Mouse (Mus musculus) heart, embryonic 12.5 days (tissue): ENCODE results near the gene Rrp12. TPM values are rescaled to one million over a fixed set of nuclear protein-coding genes. Genes with fewer than 3 reads are reported as not detected.

ENCODE experiments used
- ATAC-seq: fragments of 200-750 bp; cut with Nextera tagmentation; 2 replicates; pipeline ENCODE4 v1.8.0; 2017; ENCODE audit warnings: moderate TSS enrichment, moderate library complexity; ENCODE audit not compliant: insufficient number of reproducible peaks, low FRiP score
- H3K27ac ChIP-seq: fragments of 300-500 bp; sonication (generic); 2 replicates; pipeline ENCODE4 v1.5.1; 2016; ENCODE audit warnings: mild to moderate bottlenecking, moderate library complexity; ENCODE audit not compliant: poor library complexity, severe bottlenecking
- H3K27me3 ChIP-seq: fragments of 300-500 bp; sonication (generic); replicated peaks from 2 replicates; pipeline ENCODE4 v1.6.1; 2016; ENCODE audit warnings: mild to moderate bottlenecking, moderate library complexity
- H3K36me3 ChIP-seq: fragments of 300-500 bp; sonication (generic); 2 replicates; pipeline ENCODE4 v1.6.1; 2016; ENCODE audit warnings: mild to moderate bottlenecking, moderate library complexity
- H3K4me1 ChIP-seq: fragments of 300-500 bp; sonication (generic); replicated peaks from 2 replicates; pipeline ENCODE4 v1.6.1; 2016; ENCODE audit warnings: mild to moderate bottlenecking
- H3K4me2 ChIP-seq: fragments of 300-500 bp; sonication (generic); 2 replicates; pipeline ENCODE4 v1.6.1; 2016; ENCODE audit warnings: mild to moderate bottlenecking, moderate library complexity
- H3K4me3 ChIP-seq: fragments of 300-500 bp; sonication (generic); 2 replicates; pipeline ENCODE4 v1.5.1; 2016; ENCODE audit warnings: mild to moderate bottlenecking
- H3K9ac ChIP-seq: fragments of 300-500 bp; sonication (generic); 2 replicates; pipeline ENCODE4 v1.6.1; 2016; ENCODE audit warnings: mild to moderate bottlenecking, moderate library complexity
- H3K9me3 ChIP-seq: fragments of 300-500 bp; sonication (generic); replicated peaks from 2 replicates; pipeline ENCODE4 v1.6.1; 2016; ENCODE audit warnings: mild to moderate bottlenecking, moderate library complexity
- WGBS: fragments of 180-500 bp; shearing (Covaris S2); methylation state at CpG from one replicate; pipeline ENCODE4 v1.1.7; 2016; 5-methylcytosine and 5-hydroxymethylcytosine counted together
- polyA plus RNA-seq: library from polyadenylated mRNA; unstranded; fragments of >200 nt; fragmentation: Nextera tagmentation; extraction: Ambion mirVana; gene quantifications from 2 replicates; pipeline ENCODE4 v1.2.1, GENCODE M21; 2016

Gene Rrp12
- polyA plus RNA-seq, 1 experiment from 2014 or later: 16.9 TPM

GRCm38 (mm10) chr19:41905246-41905645, 9.3 kb upstream of the Rrp12 start:
- WGBS: 90% methylated on average over 2 of the region's 2 CpGs
- ATAC-seq: no peak

DNA sequence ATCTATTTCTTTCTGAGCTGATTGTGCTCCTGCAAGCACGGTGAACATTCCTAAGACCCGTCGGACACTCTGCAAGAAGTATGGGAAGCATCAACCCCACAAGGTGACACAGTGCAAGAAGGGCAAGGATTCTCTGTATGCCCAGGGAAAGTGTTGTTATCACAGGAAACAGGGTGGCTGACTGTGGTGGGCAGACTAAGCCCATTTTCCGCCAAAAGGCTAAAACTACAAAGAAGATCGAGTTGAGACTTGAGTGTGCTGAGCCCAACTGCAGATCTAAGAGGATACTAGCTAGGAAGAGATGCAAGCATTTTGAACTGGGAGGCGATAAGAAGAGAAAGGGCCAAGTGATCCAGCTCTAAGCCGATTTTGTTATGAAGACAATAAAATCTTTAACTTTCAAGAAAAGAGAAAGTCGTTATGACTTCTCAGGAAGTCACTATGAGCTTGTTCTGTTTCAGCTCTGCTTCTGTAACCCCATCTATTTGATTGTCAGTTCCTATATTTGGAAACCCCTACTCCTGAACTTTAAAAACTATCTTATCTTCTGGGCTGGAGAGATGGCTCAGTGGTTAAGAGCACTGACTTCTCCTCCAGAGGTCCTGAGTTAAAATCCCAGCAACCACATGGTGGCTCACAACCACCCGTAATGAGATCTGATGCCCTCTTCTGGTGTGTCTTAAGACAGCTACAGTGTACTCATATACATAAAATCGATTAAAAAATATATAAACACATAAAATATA, 7.0 kb upstream of the Rrp12 start:
- no peak overlapping the region for H3K9ac ChIP-seq
- 57% methylated on average over 10 of the region's 10 CpGs for WGBS
- H3K27ac ChIP-seq: no peak overlapping the region
- no peaks in the 10 kb centered on the region for H3K36me3 ChIP-seq
- H3K4me3 ChIP-seq: no peak overlapping the region
- peaks cover 23% of the 10 kb centered on the region for H3K4me1 ChIP-seq
- no peaks in the 10 kb centered on the region for H3K27me3 ChIP-seq
- H3K9me3 ChIP-seq: no peaks in the 10 kb centered on the region
- no peak overlapping the region for H3K4me2 ChIP-seq
- no peak for ATAC-seq

More at GRCm38 (mm10) chr19:41905246-41905645, 9.3 kb upstream of the Rrp12 start:
- Histone ChIP-seq H3K4me1 (peaks cover 23% of the 10 kb centered on the region), H3K4me3 (no peak overlapping the region), H3K27ac (no peak overlapping the region), H3K4me2 (no peak overlapping the region), H3K36me3 (no peaks in the 10 kb centered on the region), H3K9me3 (no peaks in the 10 kb centered on the region), H3K9ac (no peak overlapping the region), H3K27me3 (no peaks in the 10 kb centered on the region)

DNA sequence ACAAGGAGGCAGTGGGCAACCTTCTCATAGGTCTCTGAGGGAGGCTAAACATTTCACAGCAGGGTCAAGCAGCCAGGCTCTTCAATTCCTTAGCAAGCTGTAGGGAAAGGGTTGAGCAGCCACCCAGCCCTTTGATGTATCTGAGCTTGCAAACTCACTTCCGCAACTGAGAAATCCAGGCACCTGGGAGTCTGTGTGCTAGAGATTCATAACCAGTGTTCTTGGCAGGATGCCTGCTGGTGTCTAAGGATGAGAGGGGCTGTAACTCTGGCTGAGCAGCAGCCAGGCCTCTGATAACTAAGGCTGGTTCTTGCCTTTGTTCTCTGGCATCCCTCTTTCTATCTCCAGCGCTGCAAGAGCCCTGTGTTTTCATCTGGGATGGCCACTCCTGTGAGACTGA, 5.7 kb upstream of the Rrp12 start:
- Histone ChIP-seq H3K4me2 (no peak overlapping the region), H3K27me3 (no peaks in the 10 kb centered on the region), H3K27ac (peak overlapping the region; percentile 71), H3K36me3 (no peaks in the 10 kb centered on the region), H3K4me3 (no peak overlapping the region), H3K9me3 (no peaks in the 10 kb centered on the region), H3K4me1 (peaks cover 14% of the 10 kb centered on the region), H3K9ac (no peak overlapping the region; the same call in 1 of the 2 replicates)
- 17% methylated on average over 2 of the region's 2 CpGs for WGBS
- no peak for ATAC-seq

GRCm38 (mm10) chr19:41900495-41901090, 4.6 kb upstream of the Rrp12 start:
- ATAC-seq: no peak
- H3K36me3 ChIP-seq: no peaks in the 10 kb centered on the region
- no peak overlapping the region for H3K4me2 ChIP-seq
- 76% methylated on average over 8 of the region's 8 CpGs for WGBS
- no peaks in the 10 kb centered on the region for H3K9me3 ChIP-seq
- H3K4me3 ChIP-seq: no peak overlapping the region
- H3K27me3 ChIP-seq: no peaks in the 10 kb centered on the region
- H3K27ac ChIP-seq: no peak overlapping the region
- H3K9ac ChIP-seq: no peak overlapping the region
- H3K4me1 ChIP-seq: peaks cover 7% of the 10 kb centered on the region

DNA sequence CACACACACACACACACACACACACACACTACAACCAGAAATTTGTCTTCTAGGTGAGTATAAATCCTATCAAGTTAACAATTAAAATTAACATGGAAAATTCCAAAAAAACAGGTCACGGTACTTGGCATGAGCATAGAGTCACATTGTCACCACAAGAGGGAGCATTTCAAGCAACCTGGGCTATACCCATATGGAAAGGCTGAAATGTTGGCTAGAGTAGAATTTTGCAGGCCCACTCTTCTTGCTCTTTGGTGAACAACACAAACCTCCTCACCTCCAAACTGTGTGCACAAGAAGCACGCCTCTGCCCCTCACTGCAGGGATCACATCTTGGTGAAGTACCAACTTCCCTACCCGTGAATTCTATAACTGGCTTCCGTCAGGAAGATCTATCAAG, 2.9 kb upstream of the Rrp12 start:
- no peaks in the 10 kb centered on the region for H3K27me3 ChIP-seq
- no peaks in the 10 kb centered on the region for H3K36me3 ChIP-seq
- H3K4me2 ChIP-seq: no peak overlapping the region
- H3K4me3 ChIP-seq: no peak overlapping the region
- no peak for ATAC-seq
- no peaks in the 10 kb centered on the region for H3K9me3 ChIP-seq
- H3K4me1 ChIP-seq: peaks cover 19% of the 10 kb centered on the region
- H3K27ac ChIP-seq: no peak overlapping the region
- 46% methylated on average over 4 of the region's 4 CpGs for WGBS
- H3K9ac ChIP-seq: no peak overlapping the region

DNA sequence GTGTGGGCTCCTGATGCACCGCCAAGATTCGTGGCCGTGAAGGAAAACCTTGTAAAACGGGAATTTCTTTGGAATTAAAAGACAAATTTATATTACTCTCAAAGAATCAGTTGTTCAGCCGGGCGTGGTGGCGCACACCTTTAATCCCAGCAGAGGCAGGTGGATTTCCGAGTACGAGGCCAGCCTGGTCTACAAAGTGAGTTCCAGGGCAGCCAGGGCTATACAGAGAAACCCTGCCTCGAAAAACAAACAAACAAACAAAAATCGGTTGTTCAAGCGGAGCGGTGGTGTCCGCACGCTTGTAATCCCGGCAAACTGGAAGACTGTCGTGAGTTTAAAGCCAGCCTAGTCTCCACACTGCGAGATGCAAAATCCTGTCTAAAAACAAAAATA, 342 bp upstream of the Rrp12 start:
- 19% methylated on average over 18 of the region's 18 CpGs for WGBS
- peaks cover 12% of the 10 kb centered on the region for H3K4me1 ChIP-seq
- ATAC-seq: no peak
- peak overlapping the region; percentile 57 for H3K9ac ChIP-seq
- peak overlapping the region; percentile 83 for H3K4me3 ChIP-seq
- no peaks in the 10 kb centered on the region for H3K9me3 ChIP-seq
- H3K27ac ChIP-seq: no peak overlapping the region
- no peaks in the 10 kb centered on the region for H3K27me3 ChIP-seq
- H3K36me3 ChIP-seq: peaks cover 8% of the 10 kb centered on the region; the same call in 1 of the 2 replicates
- H3K4me2 ChIP-seq: peak overlapping the region; percentile 89

DNA sequence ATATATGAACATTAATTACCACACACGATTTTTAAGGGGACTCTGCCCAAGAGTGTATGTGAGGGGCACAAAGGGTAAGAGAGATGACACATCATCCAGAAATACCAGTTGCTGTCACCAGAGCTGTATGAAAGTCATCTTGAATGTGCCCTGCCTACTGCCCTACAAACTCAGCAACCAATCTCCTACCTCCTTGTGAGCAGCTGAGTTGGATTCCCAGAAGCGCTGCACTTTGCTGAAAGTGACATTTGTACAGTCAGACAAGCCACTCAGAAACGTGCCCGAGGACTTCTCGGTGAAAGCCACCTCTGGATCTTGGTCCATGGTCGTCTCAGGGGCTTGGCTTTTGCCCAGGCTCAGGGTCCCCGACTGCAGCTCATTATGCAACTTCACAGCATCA, 1.0 kb downstream of the Rrp12 start:
- ATAC-seq: no peak
- peak overlapping the region; percentile 83 for H3K4me3 ChIP-seq
- H3K36me3 ChIP-seq: peaks cover 19% of the 10 kb centered on the region
- H3K4me2 ChIP-seq: peak overlapping the region; percentile 89
- no peaks in the 10 kb centered on the region for H3K27me3 ChIP-seq
- H3K4me1 ChIP-seq: peaks cover 12% of the 10 kb centered on the region
- H3K9ac ChIP-seq: peak overlapping the region; percentile 76
- 40% methylated on average over 7 of the region's 7 CpGs for WGBS
- H3K9me3 ChIP-seq: no peaks in the 10 kb centered on the region
- H3K27ac ChIP-seq: no peak overlapping the region

GRCm38 (mm10) chr19:41888191-41888590, 7.8 kb downstream of the Rrp12 start:
- H3K9me3 ChIP-seq: no peaks in the 10 kb centered on the region
- H3K27me3 ChIP-seq: no peaks in the 10 kb centered on the region
- no peak for ATAC-seq
- H3K9ac ChIP-seq: no peak overlapping the region
- peaks cover 79% of the 10 kb centered on the region for H3K36me3 ChIP-seq
- no peak overlapping the region for H3K27ac ChIP-seq
- no peaks in the 10 kb centered on the region for H3K4me1 ChIP-seq
- H3K4me2 ChIP-seq: no peak overlapping the region
- no peak overlapping the region for H3K4me3 ChIP-seq

- Histone ChIP-seq H3K27ac (no peak overlapping the region), H3K4me1 (no peaks in the 10 kb centered on the region), H3K9ac (no peak overlapping the region), H3K27me3 (no peaks in the 10 kb centered on the region), H3K4me3 (no peak overlapping the region), H3K4me2 (no peak overlapping the region), H3K9me3 (no peaks in the 10 kb centered on the region), H3K36me3 (peaks cover 86% of the 10 kb centered on the region)
- WGBS: 89% methylated on average over 9 of the region's 9 CpGs
- ATAC-seq: no peak
Measured at GRCm38 (mm10) chr19:41883882-41884281, 12.1 kb downstream of the Rrp12 start.

- Histone ChIP-seq H3K9me3 (no peaks in the 10 kb centered on the region), H3K27me3 (no peaks in the 10 kb centered on the region), H3K4me3 (no peak overlapping the region), H3K36me3 (peaks cover 78% of the 10 kb centered on the region), H3K4me1 (no peaks in the 10 kb centered on the region), H3K9ac (no peak overlapping the region), H3K27ac (no peak overlapping the region), H3K4me2 (no peak overlapping the region)
- WGBS: 95% methylated on average over 4 of the region's 4 CpGs
- no peak for ATAC-seq
Measured at GRCm38 (mm10) chr19:41881842-41882241, 14.1 kb downstream of the Rrp12 start.

DNA sequence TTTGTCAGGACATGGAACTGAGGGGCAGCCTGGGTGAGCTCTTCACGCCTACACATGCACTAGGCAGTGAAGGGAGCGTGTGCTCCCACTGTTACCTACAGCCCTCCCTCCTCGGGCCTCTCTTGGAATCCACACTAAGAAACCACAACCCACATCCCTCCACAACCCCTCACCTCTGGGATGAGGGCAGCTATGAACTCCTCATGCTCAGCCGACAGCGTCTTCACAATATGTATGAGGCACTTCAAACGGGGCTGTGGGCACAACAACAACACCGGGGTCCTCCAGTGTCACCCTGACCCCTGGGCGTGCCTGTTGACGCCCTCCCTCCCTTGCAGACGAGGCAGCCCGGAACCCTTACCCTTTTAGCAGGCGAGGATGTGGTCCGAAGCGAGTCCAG, 21.6 kb downstream of the Rrp12 start:
- WGBS: 84% methylated on average over 14 of the region's 14 CpGs
- no peak for ATAC-seq
- Histone ChIP-seq H3K36me3 (peaks cover 73% of the 10 kb centered on the region), H3K27ac (no peak overlapping the region), H3K9ac (no peak overlapping the region), H3K4me1 (peaks cover 7% of the 10 kb centered on the region; the same call in 1 of the 2 replicates), H3K4me3 (no peak overlapping the region), H3K4me2 (no peak overlapping the region), H3K9me3 (no peaks in the 10 kb centered on the region), H3K27me3 (no peaks in the 10 kb centered on the region)
